Mouse (Mus musculus) bone marrow macrophage, adult 2 months (primary cell): ENCODE data around the gene Gfpt1.

Experiments used
- CTCF ChIP-seq: IDR thresholded peaks from 2 replicates; pipeline ENCODE4 v1.5.1; 2012; ENCODE audit warnings: low read depth, mild to moderate bottlenecking, low read length, moderate library complexity
- POLR2A ChIP-seq: IDR thresholded peaks from 2 replicates; pipeline ENCODE4 v1.6.1; 2012; ENCODE audit warnings: mild to moderate bottlenecking, low read depth, low read length, borderline replicate concordance

- TF ChIP-seq POLR2A (no peak), CTCF (no peak)
Observed at GRCm38 (mm10) chr6:87111493-87111892, 68.8 kb downstream of the Gfpt1 start.
